Mouse (Mus musculus) olfactory bulb, adult 2 months (tissue): ENCODE data around the gene Acaca.

ENCODE experiments used
- CTCF ChIP-seq: fragments of 200-500 bp; IDR thresholded peaks from 2 replicates; pipeline ENCODE4 v1.5.1; 2012; ENCODE audit warnings: low read depth, mild to moderate bottlenecking, low read length, moderate library complexity; ENCODE audit not compliant: insufficient read depth
- POLR2A ChIP-seq: fragments of 200-500 bp; IDR thresholded peaks from 2 replicates; pipeline ENCODE4 v1.6.1; 2012; ENCODE audit warnings: mild to moderate bottlenecking, low read depth, low read length, moderate library complexity; ENCODE audit not compliant: insufficient read depth

DNA sequence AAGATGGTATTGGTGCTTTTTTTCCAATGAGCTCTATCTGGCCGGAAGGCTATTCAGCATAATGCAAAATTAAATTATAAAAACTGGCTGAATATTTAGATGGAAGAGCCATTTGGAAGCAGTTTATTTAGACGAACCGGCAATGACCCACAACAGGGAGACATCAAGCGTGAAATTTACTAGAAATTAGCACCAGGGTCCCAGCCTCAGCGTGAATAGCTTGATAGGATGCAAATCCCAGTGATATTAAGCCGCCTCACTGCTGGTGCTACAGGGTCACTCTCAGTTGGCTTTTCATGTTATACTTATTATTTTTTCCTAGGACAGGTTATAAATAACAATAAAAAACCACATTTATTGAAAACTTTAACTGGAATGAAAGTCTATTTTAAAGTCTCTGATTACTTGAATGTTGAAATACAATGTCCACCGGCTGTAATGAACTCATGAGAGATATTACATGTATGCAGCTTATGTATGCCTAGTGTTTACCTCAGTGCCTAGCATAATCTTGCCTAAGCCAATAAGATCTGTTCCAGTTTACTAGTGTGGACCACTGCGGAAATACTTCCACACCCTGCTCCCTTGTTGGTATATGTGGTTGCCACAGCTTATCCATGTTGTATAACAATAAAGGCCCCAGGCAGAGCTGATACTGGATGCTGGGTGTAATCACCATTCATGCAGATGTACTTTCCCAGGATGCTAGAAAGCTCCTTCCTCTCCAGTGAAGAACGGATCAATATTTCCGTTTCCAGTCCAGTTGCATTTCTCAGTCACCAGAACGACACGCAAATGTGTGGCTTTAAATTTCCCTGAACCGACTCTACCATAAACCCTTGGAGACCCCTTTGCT is 247.3 kb downstream of the Acaca start:
- TF ChIP-seq CTCF (no peak), POLR2A (no peak)
